ENCODE assay signal across 19 mouse cellular contexts in the genomic region with DNA sequence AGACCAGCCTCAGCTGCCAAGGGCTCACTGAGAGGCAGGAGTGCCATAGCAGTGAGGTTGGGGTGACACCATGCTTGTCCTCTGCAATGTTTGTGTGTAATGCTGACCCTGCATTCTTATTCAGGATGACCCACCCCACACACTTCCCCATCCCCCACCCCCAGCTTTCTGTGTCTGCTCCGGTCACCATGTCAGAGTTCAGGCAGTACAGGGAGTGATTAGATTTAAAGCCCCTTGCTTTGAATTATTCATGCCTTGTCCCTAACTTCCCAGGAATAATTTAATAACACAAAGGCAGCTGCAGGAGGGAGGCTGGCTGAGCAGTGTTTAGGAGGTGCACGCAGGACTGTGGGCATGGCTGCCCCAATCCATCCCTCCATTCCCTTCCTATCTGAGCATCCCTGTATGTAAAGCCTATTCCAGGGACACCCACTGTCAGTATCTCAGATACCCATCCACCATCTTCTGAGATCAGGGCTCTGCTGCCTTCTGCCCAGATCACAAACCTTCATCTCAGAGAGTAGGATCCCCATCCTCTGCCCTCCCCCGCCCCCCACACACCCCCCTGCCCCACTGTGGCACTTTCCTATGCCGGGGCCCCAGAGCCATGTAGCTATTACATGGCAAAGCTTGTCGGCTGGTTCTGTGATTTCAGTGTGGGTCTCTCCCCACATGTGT.
DNase-seq lines count a peak whose midpoint lies in the region; ATAC-seq and TF ChIP-seq lines count a peak whose summit lies in the region.
"Had no signal": no experiment of that assay in that cellular context is flagged by ENCODE, and none has a peak within 500 bp of the region (broad histone marks: within the 10 kb centered on the region; RNA-seq: fewer than 3 reads in every experiment).

No protein-coding gene starts in this region.

- no peaks in the 10 kb centered on the region for H3K27me3 ChIP-seq in midbrain, embryonic 10.5 days (ENCODE audit: low read depth, poor library complexity, severe bottlenecking)
- H3K27me3 ChIP-seq in midbrain, postnatal 0 days (ENCODE audit: insufficient read depth, low read length) = no peaks in the 10 kb centered on the region
- no peaks in the 10 kb centered on the region for H3K27me3 ChIP-seq in forebrain, embryonic 14.5 days (replicated peaks; ENCODE audit: control insufficient read depth, insufficient read depth, low read length)
- no peaks in the 10 kb centered on the region for H3K27me3 ChIP-seq in midbrain, embryonic 11.5 days (ENCODE audit: control insufficient read depth, insufficient read depth, low read length)
- H3K27me3 ChIP-seq in neural tube, embryonic 13.5 days = no peaks in the 10 kb centered on the region
- H3K27me3 ChIP-seq: embryonic facial prominence, embryonic 13.5 days; limb, embryonic 12.5 days; liver, embryonic 13.5 days had no signal

- no peak for TF ChIP-seq CTCF in midbrain, postnatal 0 days (IDR thresholded peaks at IDR 0.05)

- WGBS in midbrain, embryonic 10.5 days = 59% methylated on average over 5 of the region's 5 CpGs
- WGBS in midbrain, postnatal 0 days = 30% methylated on average over 5 of the region's 5 CpGs
- 44% methylated on average over 5 of the region's 5 CpGs for WGBS in forebrain, embryonic 14.5 days
- 40% methylated on average over 5 of the region's 5 CpGs for WGBS in midbrain, embryonic 11.5 days
- 29% methylated on average over 5 of the region's 5 CpGs for WGBS in neural tube, embryonic 13.5 days

- peak overlapping the region; percentile 17; the same call in 1 of the 2 replicates for H3K4me3 ChIP-seq in midbrain, embryonic 10.5 days
- no peak overlapping the region for H3K4me3 ChIP-seq in midbrain, postnatal 0 days (ENCODE audit: low read depth, low read length)
- no peak overlapping the region for H3K4me3 ChIP-seq in forebrain, embryonic 14.5 days (ENCODE audit: low read depth, low read length)
- H3K4me3 ChIP-seq in midbrain, embryonic 11.5 days (ENCODE audit: low read depth, low read length) = no peak overlapping the region
- H3K4me3 ChIP-seq in neural tube, embryonic 13.5 days = no peak overlapping the region
- H3K4me3 ChIP-seq: embryonic facial prominence, embryonic 13.5 days; limb, embryonic 12.5 days; liver, embryonic 13.5 days had no signal

- ATAC-seq in midbrain, postnatal 0 days (ENCODE audit: low FRiP score) = no peak
- peak; percentile 69 for ATAC-seq in forebrain, embryonic 14.5 days
- ATAC-seq in midbrain, embryonic 11.5 days (ENCODE audit: low FRiP score) = peak; percentile 92
- peak; percentile 77 for ATAC-seq in neural tube, embryonic 13.5 days (ENCODE audit: low read depth)
- no peak for ATAC-seq in megakaryocyte, adult 5-6 weeks (ENCODE audit: poor library complexity, severe bottlenecking)
- ATAC-seq: lung, postnatal 0 days; Patski had no signal

- peak; percentile 54 for DNase-seq in midbrain, embryonic 10.5 days (ENCODE audit: low spot score)
- DNase-seq in midbrain, postnatal 0 days (ENCODE audit: low spot score) = no peak
- DNase-seq in forebrain, embryonic 14.5 days (ENCODE audit: low spot score) = peak; percentile 35
- DNase-seq in midbrain, embryonic 11.5 days (ENCODE audit: low spot score, missing footprints) = peak; percentile 90
- DNase-seq in kidney, postnatal 10 days = no peak
- DNase-seq in lung, postnatal 25 days (ENCODE audit: low spot score) = no peak
- DNase-seq: cerebellum, adult 9-11 months; heart, postnatal 4 days; kidney, adult 11 months; liver, embryonic 13.5 days; right cerebral cortex, adult 18-20 months; thymus, postnatal 4 days had no signal

- H3K9ac ChIP-seq in midbrain, postnatal 0 days (replicated peaks; ENCODE audit: low read length, poor library complexity, severe bottlenecking) = no peak overlapping the region
- H3K9ac ChIP-seq in forebrain, embryonic 14.5 days (ENCODE audit: low read length) = no peak overlapping the region
- H3K9ac ChIP-seq in midbrain, embryonic 11.5 days (ENCODE audit: low read length) = peak overlapping the region; percentile 27; the same call in 1 of the 2 replicates
- H3K9ac ChIP-seq in neural tube, embryonic 13.5 days = no peak overlapping the region
- H3K9ac ChIP-seq: embryonic facial prominence, embryonic 13.5 days; limb, embryonic 12.5 days; liver, embryonic 13.5 days had no signal

- no peak overlapping the region for H3K4me2 ChIP-seq in midbrain, postnatal 0 days (ENCODE audit: low read depth, low read length, poor library complexity, severe bottlenecking)
- no peak overlapping the region for H3K4me2 ChIP-seq in forebrain, embryonic 14.5 days (ENCODE audit: low read length)
- peak overlapping the region; percentile 9; the same call in 1 of the 2 replicates for H3K4me2 ChIP-seq in midbrain, embryonic 11.5 days
- H3K4me2 ChIP-seq in neural tube, embryonic 13.5 days = no peak overlapping the region
- H3K4me2 ChIP-seq: embryonic facial prominence, embryonic 13.5 days; limb, embryonic 12.5 days; liver, embryonic 13.5 days had no signal

- H3K27ac ChIP-seq in midbrain, embryonic 10.5 days (replicated peaks) = peak overlapping the region; percentile 86
- H3K27ac ChIP-seq in midbrain, postnatal 0 days (ENCODE audit: low read depth, low read length) = no peak overlapping the region
- no peak overlapping the region for H3K27ac ChIP-seq in forebrain, embryonic 14.5 days (ENCODE audit: low read depth, low read length)
- H3K27ac ChIP-seq in midbrain, embryonic 11.5 days (ENCODE audit: low read depth, low read length) = peak overlapping the region; percentile 59
- H3K27ac ChIP-seq in neural tube, embryonic 13.5 days (replicated peaks) = peak overlapping the region; percentile 52
- H3K27ac ChIP-seq: embryonic facial prominence, embryonic 13.5 days; kidney, postnatal 0 days; limb, embryonic 12.5 days; liver, embryonic 13.5 days had no signal

- H3K4me1 ChIP-seq in midbrain, embryonic 10.5 days = peaks cover 24% of the 10 kb centered on the region
- no peaks in the 10 kb centered on the region for H3K4me1 ChIP-seq in midbrain, postnatal 0 days (ENCODE audit: insufficient read depth, low read length)
- peaks cover 5% of the 10 kb centered on the region for H3K4me1 ChIP-seq in forebrain, embryonic 14.5 days (ENCODE audit: control insufficient read depth, insufficient read depth, low read length)
- H3K4me1 ChIP-seq in midbrain, embryonic 11.5 days (ENCODE audit: control insufficient read depth, insufficient read depth, low read length) = peaks cover 15% of the 10 kb centered on the region
- peaks cover 22% of the 10 kb centered on the region for H3K4me1 ChIP-seq in neural tube, embryonic 13.5 days (replicated peaks)
- H3K4me1 ChIP-seq: embryonic facial prominence, embryonic 13.5 days; limb, embryonic 12.5 days; liver, embryonic 13.5 days had no signal

- no peaks in the 10 kb centered on the region for H3K36me3 ChIP-seq in midbrain, embryonic 10.5 days
- H3K36me3 ChIP-seq in midbrain, postnatal 0 days (ENCODE audit: insufficient read depth, low read length) = no peaks in the 10 kb centered on the region
- no peaks in the 10 kb centered on the region for H3K36me3 ChIP-seq in forebrain, embryonic 14.5 days (ENCODE audit: control insufficient read depth, insufficient read depth, low read length)
- H3K36me3 ChIP-seq in midbrain, embryonic 11.5 days (ENCODE audit: control insufficient read depth, insufficient read depth, low read length) = no peaks in the 10 kb centered on the region
- H3K36me3 ChIP-seq in neural tube, embryonic 13.5 days = no peaks in the 10 kb centered on the region
- H3K36me3 ChIP-seq: embryonic facial prominence, embryonic 13.5 days; limb, embryonic 12.5 days; liver, embryonic 13.5 days had no signal

- no peaks in the 10 kb centered on the region for H3K9me3 ChIP-seq in midbrain, embryonic 10.5 days (replicated peaks)
- no peaks in the 10 kb centered on the region for H3K9me3 ChIP-seq in midbrain, postnatal 0 days (ENCODE audit: low read length)
- H3K9me3 ChIP-seq in forebrain, embryonic 14.5 days (replicated peaks; ENCODE audit: control insufficient read depth, low read length) = no peaks in the 10 kb centered on the region; the same call in 1 of the 2 replicates
- no peaks in the 10 kb centered on the region for H3K9me3 ChIP-seq in midbrain, embryonic 11.5 days (ENCODE audit: control insufficient read depth, low read length)
- no peaks in the 10 kb centered on the region for H3K9me3 ChIP-seq in neural tube, embryonic 13.5 days
- H3K9me3 ChIP-seq: embryonic facial prominence, embryonic 13.5 days; liver, embryonic 13.5 days had no signal

Comparison
In these comparisons a context has a peak if more than half of its experiments do, and no peak if none do; other contexts are left out.
1. DNase-seq: peak in midbrain, embryonic 10.5 days (single experiment), forebrain, embryonic 14.5 days (single experiment) and midbrain, embryonic 11.5 days (single experiment); none in midbrain, postnatal 0 days (single experiment), kidney, postnatal 10 days (single experiment) and lung, postnatal 25 days (single experiment).
2. H3K27ac ChIP-seq: peak in midbrain, embryonic 10.5 days (single experiment), midbrain, embryonic 11.5 days (single experiment) and neural tube, embryonic 13.5 days (single experiment); none in midbrain, postnatal 0 days (single experiment) and forebrain, embryonic 14.5 days (single experiment).
3. ATAC-seq: peak in forebrain, embryonic 14.5 days (single experiment), midbrain, embryonic 11.5 days (single experiment) and neural tube, embryonic 13.5 days (single experiment); none in midbrain, postnatal 0 days (single experiment) and megakaryocyte, adult 5-6 weeks (single experiment).